Mouse (Mus musculus) left cerebral cortex, adult 2 months (tissue): ENCODE results near the gene Bco2. TPM values are rescaled to one million over a fixed set of nuclear protein-coding genes. Genes with fewer than 3 reads are reported as not detected.
A peak's percentile ranks its signal among the peaks of the same experiment; 100 is the strongest.

Experiments used
- DNase-seq, 2 experiments: peaks; one replicate each; pipeline ENCODE4 v3.0.0; 2021 to 2022; ENCODE audit warnings: low spot score in 2 of 2, mixed read lengths in 1 of 2; ENCODE audit errors: extremely low spot score in 1 of 2
- H3K27ac ChIP-seq: fragments of 200-600 bp; 2 replicates; pipeline ENCODE4 v1.8.1; 2022
- H3K4me3 ChIP-seq: fragments of 200-600 bp; 2 replicates; pipeline ENCODE4 v1.8.1; 2022
- CTCF ChIP-seq: fragments of 200-600 bp; IDR thresholded peaks from 2 replicates; pipeline ENCODE4 v1.8.1; 2022; ENCODE audit warnings: antibody characterized with exemption, mild to moderate bottlenecking, moderate library complexity
- intact Hi-C: fragments of 180-260 bp; cut with DNase I; formaldehyde crosslinking; loops from one replicate; pipeline ENCODE4 v1.15.1; 2025
- long read RNA-seq, 2 experiments: library from polyadenylated mRNA; stranded (forward); transcript quantifications; one replicate each; pipeline ENCODE4 v2.0.0; 2021; ENCODE audit warnings: borderline mapping rate in 2 of 2
- total RNA-seq, 2 experiments: library from RNA; stranded (reverse); gene quantifications; 2 replicates each; pipeline ENCODE4 v1.2.3; 2021

The Bco2 gene
- total RNA-seq, result 1 to 10 TPM; 3.0 to 3.6 TPM
- long read RNA-seq, experiment 1, partial matches to known transcripts, result 1 of 4 reads
- long read RNA-seq, experiment 1, other reads (novel, unspliced or antisense), result 2 of 4 reads
- long read RNA-seq, experiment 2, partial matches to known transcripts, result 0 of 2 reads
- long read RNA-seq, experiment 2, other reads (novel, unspliced or antisense), result 2 of 2 reads

DNA sequence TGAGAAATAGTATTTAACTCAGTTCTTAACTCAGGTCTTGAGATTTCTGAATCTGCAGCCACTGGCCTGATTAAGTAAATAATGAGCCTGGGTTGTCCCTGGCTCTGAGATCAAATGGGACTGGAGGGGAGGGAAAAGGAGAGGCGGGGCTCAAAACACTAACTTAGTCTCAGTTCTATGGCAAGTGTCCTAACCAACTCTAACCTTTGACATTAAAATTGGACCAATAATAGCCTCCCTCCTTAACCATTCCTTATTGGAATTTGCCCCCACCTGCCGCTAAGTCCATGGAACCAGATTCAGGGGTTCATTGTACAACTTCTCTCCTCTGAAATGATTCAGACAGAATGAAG lies at the start of gene Bco2:
Bco2 (minus strand) TSS at position 88 of the 353 bp plus-strand sequence.
- intact Hi-C loops, result no loop called here
- Histone ChIP-seq H3K27ac (peak within 1 kb of the TSS; percentile 85), H3K4me3 (peak within 1 kb of the TSS; percentile 33)
- TF ChIP-seq CTCF, result no peak
- no peak for DNase-seq

DNA sequence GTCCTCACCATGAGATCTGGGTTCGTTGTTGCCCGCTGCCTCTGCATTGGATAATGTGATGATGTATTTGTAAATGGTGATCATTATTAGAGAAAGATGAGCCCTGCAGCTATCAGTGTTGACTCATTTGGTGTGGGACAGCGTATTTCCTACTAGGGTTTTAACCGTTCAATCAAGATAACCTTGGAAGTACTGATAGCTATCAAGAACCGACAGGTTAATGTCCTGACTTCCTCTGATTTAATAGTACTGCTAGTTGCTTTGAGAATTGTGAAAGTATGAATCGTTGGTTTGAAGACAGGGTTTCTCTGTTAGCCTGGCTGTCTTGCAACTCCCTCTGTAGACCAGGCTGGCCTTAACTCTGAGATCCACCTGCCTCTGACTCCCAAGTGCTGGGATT lies 49.4 kb upstream of the Bco2 start:
- DNase-seq, result no peak
- Histone ChIP-seq H3K27ac (peak overlapping the region; percentile 94), H3K4me3 (peak overlapping the region; percentile 81)
- TF ChIP-seq CTCF, result no peak
- intact Hi-C loops, result no loop called here

DNA sequence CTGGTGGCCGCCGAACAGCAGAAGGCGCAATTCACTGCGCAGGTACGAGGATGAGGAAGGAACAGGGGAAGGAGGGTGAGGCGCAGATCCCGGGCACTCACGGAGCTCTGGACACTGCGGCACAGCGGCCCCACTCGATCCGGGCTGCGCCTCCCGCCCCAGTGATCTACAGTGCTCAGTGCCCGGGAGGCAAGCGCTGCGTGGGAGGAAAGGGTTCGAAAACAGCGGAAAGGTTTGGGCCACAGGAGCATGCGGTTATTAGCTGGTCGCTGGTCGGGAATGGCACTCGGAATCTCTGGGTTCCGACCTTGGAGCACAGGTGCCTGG lies 49.0 kb upstream of the Bco2 start:
- intact Hi-C loops, result no loop called here
- H3K27ac ChIP-seq, result peak overlapping the region; percentile 94
- H3K4me3 ChIP-seq, result peak overlapping the region; percentile 81
- TF ChIP-seq CTCF, result no peak; the same call in 1 of the 2 replicates
- DNase-seq, result no peak

DNA sequence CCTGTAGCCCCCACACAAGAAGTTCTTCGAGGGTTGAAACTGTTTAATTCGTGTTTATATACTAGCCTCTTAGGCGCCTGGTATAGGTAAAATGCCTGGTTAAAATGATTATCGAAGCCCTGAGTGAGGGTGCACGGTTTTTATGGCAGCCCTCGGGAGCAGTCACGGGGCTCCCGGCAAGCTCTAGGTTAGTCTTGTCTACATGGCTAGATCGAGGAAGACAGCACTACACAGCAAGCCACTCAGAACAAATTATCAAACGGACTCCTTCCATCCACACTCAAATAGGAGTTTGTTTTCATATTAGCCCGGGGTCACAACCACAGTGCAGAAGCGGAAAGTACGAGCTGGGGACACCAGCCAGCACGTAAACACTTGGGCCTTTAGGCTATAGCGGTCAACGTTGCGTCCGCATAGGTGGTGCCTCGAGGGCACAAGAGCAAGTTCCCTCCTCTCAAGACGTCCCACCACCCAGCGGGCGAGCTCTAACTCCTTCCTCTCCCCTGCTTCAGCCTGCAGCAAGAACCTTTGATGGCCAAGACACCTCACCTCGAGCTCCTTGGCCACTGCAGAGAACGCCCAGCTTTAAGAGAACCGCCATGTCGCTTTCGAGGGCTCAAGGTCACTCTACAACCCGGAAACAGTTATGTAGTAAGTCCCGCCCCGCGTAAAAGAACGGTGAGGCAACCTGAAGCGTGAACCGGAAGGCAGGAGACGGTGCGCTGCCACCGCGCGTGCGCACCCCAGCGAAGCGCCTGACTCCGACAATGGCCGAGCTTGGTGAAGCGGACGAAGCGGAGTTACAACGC lies 48.4 kb upstream of the Bco2 start, which contains the start of the genes Sdhd and Timm8b:
Sdhd (minus strand) TSS at position 624 of the 809 bp plus-strand sequence.
Timm8b (plus strand) TSS at position 722 of the 809 bp plus-strand sequence.
- peak within 1 kb of the TSS; percentile 81 for H3K4me3 ChIP-seq
- intact Hi-C loops, result no loop called here

DNA sequence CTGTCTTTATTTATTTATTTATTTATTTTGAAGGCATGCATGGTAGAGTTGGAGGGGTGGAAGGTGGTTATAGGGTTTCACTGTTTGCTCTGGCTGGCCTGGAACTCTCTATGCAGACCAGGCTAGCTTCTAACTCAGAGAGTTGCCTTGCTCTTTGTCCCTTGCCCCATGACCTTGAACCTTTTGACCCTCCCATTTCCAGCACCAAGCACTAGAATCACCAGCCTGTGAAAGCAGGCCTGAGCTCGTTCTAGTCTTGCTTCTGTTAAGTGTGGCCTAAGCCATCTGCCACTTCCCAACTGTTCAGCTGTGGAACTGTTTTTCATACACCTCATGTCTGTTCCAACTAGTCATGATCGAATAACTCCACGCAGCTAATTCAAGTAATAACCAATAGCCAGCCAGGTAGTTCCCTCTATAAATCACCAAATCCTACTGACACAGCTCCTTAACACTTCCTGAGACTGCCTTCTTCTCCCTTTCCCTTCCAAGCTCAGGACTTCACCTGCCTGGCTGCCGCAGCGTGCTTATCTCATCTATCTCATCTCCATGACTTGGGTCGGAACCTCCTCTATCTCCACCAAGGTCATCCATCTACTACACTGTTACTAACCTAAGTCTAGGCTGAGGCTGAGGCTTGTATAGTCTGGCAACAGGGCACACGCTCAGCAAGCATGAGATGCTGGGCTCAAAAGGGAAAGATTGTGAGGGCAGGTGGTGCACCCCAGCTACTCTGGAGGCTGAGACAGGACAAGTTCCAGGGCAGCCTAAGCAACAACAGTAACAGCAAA lies 47.3 kb upstream of the Bco2 start:
- Histone ChIP-seq H3K4me3 (peak overlapping the region; percentile 81), H3K27ac (no peak overlapping the region)
- intact Hi-C loops, result no loop called here
- no peak for TF ChIP-seq CTCF
- DNase-seq, result no peak

More for the DNA sequence above, 48.4 kb upstream of the Bco2 start, which contains the start of the genes Sdhd and Timm8b:
- no peak; the same call in 1 of the 2 replicates for TF ChIP-seq CTCF
- H3K27ac ChIP-seq, result peak within 1 kb of the TSS; percentile 94
- peak; percentile 91 to 94 for DNase-seq

DNA sequence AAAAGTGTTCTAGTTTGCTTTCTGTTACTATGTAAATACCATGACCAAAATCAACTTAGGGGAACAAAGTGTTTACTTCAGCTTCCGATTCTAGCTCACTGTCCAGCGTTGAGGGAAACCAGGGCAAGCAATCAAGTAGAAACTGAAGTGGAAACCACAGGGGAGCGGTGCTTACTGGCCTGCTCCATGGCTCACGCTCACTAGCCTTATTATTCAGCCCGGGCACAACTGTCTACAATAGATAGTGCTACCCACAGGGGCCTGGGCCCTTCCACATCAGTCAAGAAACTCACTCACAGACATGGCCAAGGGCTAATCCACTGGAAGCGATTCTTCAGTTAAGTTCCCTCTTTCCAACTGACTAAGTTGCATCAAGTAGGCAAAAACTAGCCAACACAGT lies 46.6 kb upstream of the Bco2 start:
- no peak for DNase-seq
- no peak overlapping the region for H3K27ac ChIP-seq
- no peak for TF ChIP-seq CTCF
- intact Hi-C loops, result no loop called here
- H3K4me3 ChIP-seq, result no peak overlapping the region; the same call in 1 of the 2 replicates

DNA sequence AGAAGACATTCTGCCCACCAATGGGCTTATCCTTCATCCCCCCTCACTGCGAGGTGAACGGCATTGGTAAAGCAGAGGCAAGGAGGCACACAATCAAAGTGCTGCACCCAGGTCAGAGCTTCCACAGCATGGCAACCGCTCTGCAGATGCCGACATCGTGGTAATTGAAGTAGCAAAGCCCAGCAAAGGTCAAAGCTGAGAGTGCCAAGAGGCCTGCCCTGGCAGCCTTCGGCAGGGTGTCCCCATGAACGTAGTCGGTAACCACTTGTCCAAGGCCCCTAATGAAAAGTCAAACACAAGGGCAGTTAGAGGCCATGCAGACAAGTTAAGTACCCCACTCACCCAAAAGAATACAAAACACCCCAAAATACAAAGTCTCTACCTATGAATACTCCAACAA lies 42.0 kb upstream of the Bco2 start:
- no peak overlapping the region for H3K27ac ChIP-seq
- DNase-seq, result no peak
- intact Hi-C loops, result no loop called here
- no peak for TF ChIP-seq CTCF
- H3K4me3 ChIP-seq, result no peak overlapping the region

DNA sequence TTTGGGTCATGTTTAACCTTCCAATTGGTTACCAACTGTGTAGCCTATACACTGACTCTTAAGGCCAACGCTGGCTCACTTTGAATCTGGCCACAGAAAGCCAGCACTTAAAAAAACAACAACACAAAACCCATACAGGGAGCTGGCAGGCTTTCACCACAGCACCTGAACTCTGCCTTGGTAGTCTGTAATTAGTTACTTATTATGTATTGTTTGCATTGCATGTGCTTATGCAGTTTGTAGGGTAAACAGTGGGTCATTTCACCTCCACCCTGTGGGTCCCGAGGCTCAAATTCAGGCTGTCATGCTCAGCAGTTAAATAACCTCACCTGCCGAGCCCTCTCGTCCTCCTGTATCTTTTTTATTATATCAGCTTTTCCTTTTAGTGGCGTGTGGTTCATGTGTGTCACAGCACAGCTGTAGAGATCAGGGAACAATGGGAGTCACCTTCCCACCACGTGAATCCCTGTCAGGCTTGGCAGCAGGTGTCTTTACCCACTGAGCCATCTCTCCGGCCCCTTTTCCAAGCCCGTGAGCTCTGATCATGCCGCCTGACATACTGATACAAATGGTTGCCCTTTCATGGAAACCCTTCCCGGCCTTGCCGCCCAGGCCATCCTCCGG lies 39.9 kb upstream of the Bco2 start:
- H3K4me3 ChIP-seq, result no peak overlapping the region
- intact Hi-C loops, result loop anchor here (5.0 kb wide), 1 partner anchor 153 kb away; no protein-coding TSS in a partner anchor
- TF ChIP-seq CTCF, result no peak
- H3K27ac ChIP-seq, result no peak overlapping the region
- no peak for DNase-seq

DNA sequence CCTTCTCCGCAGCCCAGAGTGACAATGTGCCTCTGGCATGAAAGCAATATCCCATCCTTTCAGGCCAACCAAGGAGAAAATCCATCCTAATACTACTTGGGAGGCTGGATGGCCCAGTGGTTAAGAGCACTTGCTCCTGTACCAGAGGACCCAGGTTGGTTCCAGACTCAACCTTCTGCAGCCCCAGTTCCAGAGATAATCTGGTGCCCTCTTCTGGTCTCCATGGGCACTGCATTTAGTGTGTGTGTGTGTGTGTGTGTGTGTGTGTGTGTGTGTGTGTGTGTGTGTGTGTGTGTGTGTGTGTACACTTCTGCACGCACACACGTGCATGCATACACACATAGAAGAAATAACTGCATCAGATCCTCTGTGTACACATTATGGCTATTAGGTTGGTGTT lies 38.6 kb upstream of the Bco2 start:
- DNase-seq, result no peak
- intact Hi-C loops, result loop anchor here (5.0 kb wide), 1 partner anchor 151 kb away; no protein-coding TSS in a partner anchor
- peak; percentile 41 for TF ChIP-seq CTCF
- Histone ChIP-seq H3K4me3 (no peak overlapping the region), H3K27ac (no peak overlapping the region)

DNA sequence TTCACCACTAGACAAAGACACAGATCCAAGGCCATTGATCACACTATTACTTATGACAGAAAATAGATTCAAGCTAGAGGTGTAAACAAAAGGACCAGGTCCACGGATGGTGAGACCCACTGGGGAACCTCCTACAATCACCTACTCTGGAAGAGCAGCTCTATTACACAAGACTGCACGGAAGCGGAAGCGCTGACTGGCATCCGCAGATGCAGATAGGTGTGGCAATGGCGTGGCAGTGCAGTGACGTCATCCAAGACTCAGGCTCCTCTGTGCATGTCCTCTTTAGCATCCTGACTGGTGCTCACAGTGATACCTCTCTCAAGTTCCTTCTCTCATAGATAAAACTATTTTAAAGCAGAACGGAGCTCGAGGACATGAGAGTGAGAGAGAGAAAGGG lies 38.0 kb upstream of the Bco2 start:
- TF ChIP-seq CTCF, result no peak
- Histone ChIP-seq H3K4me3 (no peak overlapping the region), H3K27ac (no peak overlapping the region)
- no peak for DNase-seq
- intact Hi-C loops, result loop anchor here (5.0 kb wide), 1 partner anchor 151 kb away; no protein-coding TSS in a partner anchor

DNA sequence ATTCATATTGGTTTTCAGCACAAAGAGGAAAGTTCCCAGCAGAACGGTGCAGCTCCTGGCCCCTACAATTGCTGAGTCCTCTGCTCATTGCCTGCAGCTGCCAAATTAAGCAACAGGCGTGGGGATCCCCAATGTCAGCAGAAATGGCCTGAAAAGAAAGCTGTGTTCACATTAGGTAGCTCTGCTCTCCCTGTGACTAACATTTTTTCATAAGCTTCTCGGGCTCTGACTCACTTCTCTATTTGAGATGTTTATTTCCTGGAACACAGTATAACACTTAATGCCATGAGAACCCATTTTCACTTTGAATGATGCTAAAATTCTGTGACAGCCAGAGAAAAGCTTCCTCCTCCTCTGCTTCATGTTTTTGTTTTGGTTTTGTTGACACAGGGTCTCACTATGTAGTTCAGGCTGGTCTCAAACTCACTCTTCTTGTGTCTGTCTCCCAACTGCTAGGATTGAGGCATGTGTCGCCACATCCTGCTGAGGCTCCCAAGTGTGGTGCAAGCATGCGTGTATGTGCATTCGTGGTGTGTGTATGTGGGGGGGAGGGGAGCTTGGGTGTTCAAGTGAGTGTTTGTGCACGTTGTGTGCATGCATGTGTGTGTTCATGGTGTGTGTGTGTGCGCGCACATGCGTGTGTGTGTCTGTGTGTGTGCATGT lies 36.0 kb upstream of the Bco2 start:
- intact Hi-C loops, result loop anchor here (5.0 kb wide), 1 partner anchor 149 kb away; no protein-coding TSS in a partner anchor
- peak in 1 of 2 experiments; percentile 23 for DNase-seq
- H3K4me3 ChIP-seq, result no peak overlapping the region
- no peak for TF ChIP-seq CTCF
- no peak overlapping the region for H3K27ac ChIP-seq
